Mouse (Mus musculus) embryonic facial prominence, embryonic 15.5 days (tissue): ENCODE measurements around the gene Smoc1. TPM values are rescaled to one million over a fixed set of nuclear protein-coding genes. Genes with fewer than 3 reads are reported as not detected.

ENCODE experiments used
- ATAC-seq: fragments of 200-750 bp; cut with Nextera tagmentation; 2 replicates; pipeline ENCODE4 v1.8.0; 2017; ENCODE audit warnings: low read depth, moderate TSS enrichment; ENCODE audit not compliant: insufficient number of reproducible peaks, low FRiP score, low TSS enrichment
- H3K27ac ChIP-seq: fragments of 300-500 bp; sonication (generic); replicated peaks from 2 replicates; pipeline ENCODE4 v1.5.1; 2015; ENCODE audit warnings: mild to moderate bottlenecking, inconsistent platforms
- H3K27me3 ChIP-seq: fragments of 300-500 bp; sonication (generic); 2 replicates; pipeline ENCODE4 v1.6.1; 2015; ENCODE audit warnings: inconsistent platforms
- H3K36me3 ChIP-seq: fragments of 300-500 bp; sonication (generic); 2 replicates; pipeline ENCODE4 v1.6.1; 2015; ENCODE audit warnings: mild to moderate bottlenecking, inconsistent platforms
- H3K4me1 ChIP-seq: fragments of 300-500 bp; sonication (generic); 2 replicates; pipeline ENCODE4 v1.6.1; 2015; ENCODE audit warnings: inconsistent platforms
- H3K4me2 ChIP-seq: fragments of 300-500 bp; sonication (generic); replicated peaks from 2 replicates; pipeline ENCODE4 v1.6.1; 2015; ENCODE audit warnings: mild to moderate bottlenecking, inconsistent platforms
- H3K4me3 ChIP-seq: fragments of 300-500 bp; sonication (generic); replicated peaks from 2 replicates; pipeline ENCODE4 v1.5.1; 2015; ENCODE audit warnings: mild to moderate bottlenecking, inconsistent platforms
- H3K9ac ChIP-seq: fragments of 300-500 bp; sonication (generic); 2 replicates; pipeline ENCODE4 v1.6.1; 2015; ENCODE audit warnings: inconsistent platforms
- H3K9me3 ChIP-seq: fragments of 300-500 bp; sonication (generic); replicated peaks from 2 replicates; pipeline ENCODE4 v1.6.1; 2016; ENCODE audit warnings: inconsistent platforms
- WGBS: fragments of 180-500 bp; shearing (Covaris S2); methylation state at CpG from one replicate; pipeline ENCODE4 v1.1.7; 2015; 5-methylcytosine and 5-hydroxymethylcytosine counted together
- polyA plus RNA-seq: library from polyadenylated mRNA; unstranded; fragments of >200 nt; fragmentation: Nextera tagmentation; extraction: Ambion mirVana; gene quantifications from 2 replicates; pipeline ENCODE4 v1.2.1, GENCODE M21; 2015

The Smoc1 gene
- polyA plus RNA-seq, 1 experiment from 2014 or later: 8.1 TPM

- H3K9me3 ChIP-seq: no peaks in the 10 kb centered on the region
- no peaks in the 10 kb centered on the region for H3K4me1 ChIP-seq
- no peak overlapping the region for H3K4me3 ChIP-seq
- 74% methylated on average over 2 of the region's 2 CpGs for WGBS
- no peak overlapping the region for H3K27ac ChIP-seq
- H3K27me3 ChIP-seq: no peaks in the 10 kb centered on the region
- no peaks in the 10 kb centered on the region for H3K36me3 ChIP-seq
- no peak overlapping the region for H3K4me2 ChIP-seq
- H3K9ac ChIP-seq: no peak overlapping the region
- ATAC-seq: no peak
Observed at GRCm38 (mm10) chr12:81193968-81194367, 167.4 kb downstream of the Smoc1 start.

- H3K4me3 ChIP-seq: no peak overlapping the region
- no peak overlapping the region for H3K4me2 ChIP-seq
- H3K9me3 ChIP-seq: no peaks in the 10 kb centered on the region
- no peak overlapping the region for H3K27ac ChIP-seq
- no peaks in the 10 kb centered on the region for H3K27me3 ChIP-seq
- ATAC-seq: no peak
- WGBS: 56% methylated on average over 5 of the region's 5 CpGs
- no peaks in the 10 kb centered on the region for H3K4me1 ChIP-seq
- no peaks in the 10 kb centered on the region for H3K36me3 ChIP-seq
- H3K9ac ChIP-seq: no peak overlapping the region
Observed at GRCm38 (mm10) chr12:81197468-81198075, 171.0 kb downstream of the Smoc1 start.

GRCm38 (mm10) chr12:81199280-81199955, 172.8 kb downstream of the Smoc1 start:
- Histone ChIP-seq H3K27me3 (no peaks in the 10 kb centered on the region), H3K36me3 (no peaks in the 10 kb centered on the region), H3K9me3 (no peaks in the 10 kb centered on the region), H3K4me2 (no peak overlapping the region), H3K4me3 (no peak overlapping the region), H3K4me1 (no peaks in the 10 kb centered on the region), H3K27ac (no peak overlapping the region), H3K9ac (no peak overlapping the region)
- no peak for ATAC-seq
- 30% methylated on average over 23 of the region's 23 CpGs for WGBS

GRCm38 (mm10) chr12:81203226-81203625, 176.6 kb downstream of the Smoc1 start:
- H3K9me3 ChIP-seq: no peaks in the 10 kb centered on the region
- H3K27me3 ChIP-seq: no peaks in the 10 kb centered on the region
- H3K4me1 ChIP-seq: no peaks in the 10 kb centered on the region
- no peak overlapping the region for H3K9ac ChIP-seq
- no peaks in the 10 kb centered on the region for H3K36me3 ChIP-seq
- ATAC-seq: no peak
- no peak overlapping the region for H3K4me2 ChIP-seq
- no peak overlapping the region for H3K4me3 ChIP-seq
- no peak overlapping the region for H3K27ac ChIP-seq
- 29% methylated on average over 1 of the region's 1 CpGs for WGBS

GRCm38 (mm10) chr12:81205619-81206560, 179.3 kb downstream of the Smoc1 start:
- WGBS: 20% methylated on average over 6 of the region's 6 CpGs
- Histone ChIP-seq H3K27me3 (no peaks in the 10 kb centered on the region), H3K9ac (no peak overlapping the region), H3K4me1 (no peaks in the 10 kb centered on the region), H3K9me3 (no peaks in the 10 kb centered on the region), H3K4me2 (no peak overlapping the region), H3K27ac (no peak overlapping the region), H3K36me3 (no peaks in the 10 kb centered on the region), H3K4me3 (no peak overlapping the region)
- ATAC-seq: no peak

GRCm38 (mm10) chr12:81208559-81208958, 182.0 kb downstream of the Smoc1 start:
- Histone ChIP-seq H3K4me1 (no peaks in the 10 kb centered on the region), H3K4me2 (no peak overlapping the region), H3K27me3 (no peaks in the 10 kb centered on the region), H3K4me3 (no peak overlapping the region), H3K9me3 (no peaks in the 10 kb centered on the region), H3K27ac (no peak overlapping the region), H3K9ac (no peak overlapping the region), H3K36me3 (no peaks in the 10 kb centered on the region)
- no peak for ATAC-seq
- 52% methylated on average over 2 of the region's 2 CpGs for WGBS

GRCm38 (mm10) chr12:81219339-81219738, 192.7 kb downstream of the Smoc1 start:
- Histone ChIP-seq H3K27ac (no peak overlapping the region), H3K4me2 (no peak overlapping the region), H3K9ac (no peak overlapping the region), H3K27me3 (no peaks in the 10 kb centered on the region), H3K4me3 (no peak overlapping the region), H3K9me3 (no peaks in the 10 kb centered on the region), H3K36me3 (no peaks in the 10 kb centered on the region), H3K4me1 (no peaks in the 10 kb centered on the region)
- no peak for ATAC-seq
- WGBS: 64% methylated on average over 4 of the region's 4 CpGs

- no peak overlapping the region for H3K4me3 ChIP-seq
- no peak overlapping the region for H3K27ac ChIP-seq
- H3K9me3 ChIP-seq: no peaks in the 10 kb centered on the region
- H3K9ac ChIP-seq: no peak overlapping the region
- no peaks in the 10 kb centered on the region for H3K36me3 ChIP-seq
- ATAC-seq: no peak
- no peaks in the 10 kb centered on the region for H3K27me3 ChIP-seq
- H3K4me1 ChIP-seq: 0 out of 2 replicates have a peak, but pooled peaks cover 3% of the 10 kb centered on the region
- no peak overlapping the region for H3K4me2 ChIP-seq
- 67% methylated on average over 2 of the region's 2 CpGs for WGBS
Observed at GRCm38 (mm10) chr12:81223276-81223675, 196.7 kb downstream of the Smoc1 start.

- no peak overlapping the region for H3K9ac ChIP-seq
- no peak overlapping the region for H3K4me3 ChIP-seq
- peak; percentile 60; the same call in 1 of the 2 replicates for ATAC-seq
- H3K27ac ChIP-seq: no peak overlapping the region
- no peak overlapping the region for H3K4me2 ChIP-seq
- H3K4me1 ChIP-seq: 0 out of 2 replicates have a peak, but pooled peaks cover 3% of the 10 kb centered on the region
- no peaks in the 10 kb centered on the region for H3K27me3 ChIP-seq
- H3K36me3 ChIP-seq: no peaks in the 10 kb centered on the region
- no peaks in the 10 kb centered on the region for H3K9me3 ChIP-seq
- 75% methylated on average over 2 of the region's 2 CpGs for WGBS
Observed at GRCm38 (mm10) chr12:81224843-81225242, 198.2 kb downstream of the Smoc1 start.

GRCm38 (mm10) chr12:81225966-81226577, 199.5 kb downstream of the Smoc1 start:
- no peak for ATAC-seq
- Histone ChIP-seq H3K4me1 (0 out of 2 replicates have a peak, but pooled peaks cover 3% of the 10 kb centered on the region), H3K4me3 (no peak overlapping the region), H3K27ac (no peak overlapping the region), H3K4me2 (no peak overlapping the region), H3K27me3 (no peaks in the 10 kb centered on the region), H3K9me3 (no peaks in the 10 kb centered on the region), H3K36me3 (no peaks in the 10 kb centered on the region), H3K9ac (no peak overlapping the region)
- 26% methylated on average over 6 of the region's 6 CpGs for WGBS

GRCm38 (mm10) chr12:81226590-81226989, 200.0 kb downstream of the Smoc1 start:
- H3K4me1 ChIP-seq: 0 out of 2 replicates have a peak, but pooled peaks cover 3% of the 10 kb centered on the region
- no peak overlapping the region for H3K9ac ChIP-seq
- no peaks in the 10 kb centered on the region for H3K9me3 ChIP-seq
- H3K27me3 ChIP-seq: no peaks in the 10 kb centered on the region
- 46% methylated on average over 3 of the region's 3 CpGs for WGBS
- no peak for ATAC-seq
- H3K27ac ChIP-seq: no peak overlapping the region
- no peak overlapping the region for H3K4me3 ChIP-seq
- no peak overlapping the region for H3K4me2 ChIP-seq
- H3K36me3 ChIP-seq: no peaks in the 10 kb centered on the region
